Mouse (Mus musculus): ENCODE measurements around the gene Invs.
"Not testable (repeated sequence)": the region's sequence is repeated elsewhere in the genome, so short reads cannot be mapped to it uniquely, and the experiment has no call there.

Invs gene

DNA sequence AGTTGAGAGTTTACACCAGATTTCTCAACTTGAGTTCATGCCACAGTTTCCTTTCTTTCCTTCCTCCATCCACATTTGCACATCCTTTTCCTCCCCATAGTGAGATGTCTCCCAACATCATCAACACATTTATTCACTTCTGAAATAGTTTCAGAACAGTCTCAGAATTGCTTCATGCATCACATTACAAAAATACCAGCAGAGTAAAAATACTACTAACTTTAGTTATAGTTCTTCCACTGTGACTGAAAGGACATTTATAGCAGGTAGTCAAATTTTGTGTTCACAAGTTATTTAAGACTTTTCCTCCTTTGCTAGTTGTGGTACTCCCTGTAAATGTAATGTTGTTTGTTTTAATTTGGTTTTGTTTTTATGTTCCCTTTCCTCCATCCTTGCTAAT, 47.6 kb downstream of the Invs start:
- DNase-seq (ENCODE audit: low read depth, low spot score) = no peak

DNA sequence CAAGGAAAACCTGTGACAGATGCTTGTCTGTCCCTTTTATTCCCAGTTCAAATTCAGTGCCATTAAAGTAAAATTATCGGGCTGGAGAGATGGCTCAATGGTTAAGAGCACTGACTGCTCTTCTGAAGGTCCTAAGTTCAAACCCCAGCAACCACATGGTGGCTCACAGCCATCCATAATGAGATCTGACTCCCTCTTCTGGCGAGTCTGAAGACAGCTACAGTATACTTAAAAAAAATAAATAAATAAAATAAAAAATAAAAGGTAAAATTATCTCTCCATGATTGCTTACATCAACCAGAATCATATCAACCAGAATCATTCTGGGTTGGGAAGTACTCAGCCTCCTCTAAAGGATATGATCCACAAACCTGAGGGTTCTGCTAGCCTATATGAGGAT, 48.5 kb downstream of the Invs start:
- DNase-seq (ENCODE audit: low read depth, low spot score) = no peak

DNA sequence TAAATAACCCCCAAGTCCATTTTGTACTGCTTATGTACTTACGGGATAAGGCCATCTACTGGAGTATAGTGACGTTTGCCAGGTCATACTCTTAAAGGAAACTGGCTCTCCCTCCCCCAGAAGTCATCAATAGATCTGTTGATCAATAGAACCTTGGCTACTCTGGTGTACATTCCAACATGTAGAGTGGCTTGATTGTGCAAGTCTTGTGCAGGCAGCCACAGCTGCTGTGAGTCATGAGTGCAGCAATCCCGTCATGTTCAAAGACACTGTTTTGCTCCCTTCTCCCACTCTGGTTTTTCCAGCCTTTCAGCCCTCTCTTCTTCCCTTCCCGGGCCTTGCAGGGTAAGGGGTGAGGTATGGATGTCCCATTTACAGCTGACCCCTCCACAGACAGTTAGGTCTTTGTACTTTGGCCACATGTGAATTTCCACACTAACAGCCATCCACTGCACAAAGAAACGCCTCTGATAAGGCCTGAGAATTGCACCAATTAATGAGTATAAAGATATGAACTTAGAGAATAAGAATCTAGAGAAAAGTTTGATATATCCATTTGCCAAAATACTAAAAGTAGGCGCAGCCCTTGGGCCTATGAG, 53.0 kb downstream of the Invs start:
- DNase-seq (ENCODE audit: low read depth, low spot score) = no peak

GRCm38 (mm10) chr4:48334927-48335763, 55.6 kb downstream of the Invs start:
- DNase-seq (ENCODE audit: low read depth, low spot score) = no peak

DNA sequence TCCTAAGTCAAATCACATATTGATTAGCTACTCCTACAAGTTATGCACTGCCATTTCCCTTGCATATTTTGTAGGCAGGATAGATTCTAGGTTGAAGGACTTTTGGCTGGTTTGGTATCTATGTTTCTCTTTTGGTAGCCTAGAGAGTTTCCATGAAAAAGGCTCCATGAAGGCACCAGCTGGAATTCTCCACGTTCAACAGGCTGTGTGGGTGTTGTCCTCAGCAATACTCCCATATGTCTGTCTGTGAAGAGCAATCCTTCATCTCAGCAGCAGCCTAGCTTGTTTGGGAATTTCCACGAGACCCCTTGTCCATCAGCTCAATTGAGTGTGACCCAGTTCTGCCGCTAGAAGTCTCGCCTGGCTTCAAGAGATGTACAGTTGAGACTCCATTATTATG, 63.1 kb downstream of the Invs start:
- no peak for DNase-seq (ENCODE audit: low read depth, low spot score)

GRCm38 (mm10) chr4:48362367-48362766, 82.8 kb downstream of the Invs start:
- DNase-seq (ENCODE audit: low read depth, low spot score) = no peak

GRCm38 (mm10) chr4:48371037-48371436, 91.5 kb downstream of the Invs start:
- DNase-seq (ENCODE audit: low read depth, low spot score) = no peak

GRCm38 (mm10) chr4:48380940-48381339, 101.4 kb downstream of the Invs start:
- DNase-seq (ENCODE audit: low read depth, low spot score) = peak; percentile 79

- DNase-seq (ENCODE audit: low read depth, low spot score) = no peak
Observed at GRCm38 (mm10) chr4:48382506-48382905, 102.9 kb downstream of the Invs start.

DNA sequence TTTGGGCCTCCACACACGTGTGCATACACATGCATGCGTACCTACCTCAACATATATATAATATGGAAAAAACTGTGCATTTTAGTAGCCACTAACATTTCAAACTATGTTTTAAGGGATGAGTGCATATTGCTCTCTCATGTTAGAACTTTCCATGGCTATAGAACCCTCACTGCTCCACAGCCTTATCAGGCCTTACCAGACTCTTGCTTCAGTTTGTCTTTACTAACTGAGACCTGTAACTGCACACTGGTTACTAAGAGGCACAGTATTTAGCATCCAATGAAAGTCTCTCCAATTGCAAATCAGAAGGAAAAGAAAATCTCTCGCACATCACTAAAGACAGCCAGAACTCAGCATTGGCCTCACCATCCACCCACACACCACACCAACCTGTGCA, 117.4 kb downstream of the Invs start:
- DNase-seq (ENCODE audit: low read depth, low spot score) = no peak

- DNase-seq (ENCODE audit: low read depth, low spot score) = no peak
Observed at GRCm38 (mm10) chr4:48403066-48403640, 123.6 kb downstream of the Invs start.

GRCm38 (mm10) chr4:48405724-48406491, 126.3 kb downstream of the Invs start:
- not testable (repeated sequence) for DNase-seq (ENCODE audit: low read depth, low spot score)

DNA sequence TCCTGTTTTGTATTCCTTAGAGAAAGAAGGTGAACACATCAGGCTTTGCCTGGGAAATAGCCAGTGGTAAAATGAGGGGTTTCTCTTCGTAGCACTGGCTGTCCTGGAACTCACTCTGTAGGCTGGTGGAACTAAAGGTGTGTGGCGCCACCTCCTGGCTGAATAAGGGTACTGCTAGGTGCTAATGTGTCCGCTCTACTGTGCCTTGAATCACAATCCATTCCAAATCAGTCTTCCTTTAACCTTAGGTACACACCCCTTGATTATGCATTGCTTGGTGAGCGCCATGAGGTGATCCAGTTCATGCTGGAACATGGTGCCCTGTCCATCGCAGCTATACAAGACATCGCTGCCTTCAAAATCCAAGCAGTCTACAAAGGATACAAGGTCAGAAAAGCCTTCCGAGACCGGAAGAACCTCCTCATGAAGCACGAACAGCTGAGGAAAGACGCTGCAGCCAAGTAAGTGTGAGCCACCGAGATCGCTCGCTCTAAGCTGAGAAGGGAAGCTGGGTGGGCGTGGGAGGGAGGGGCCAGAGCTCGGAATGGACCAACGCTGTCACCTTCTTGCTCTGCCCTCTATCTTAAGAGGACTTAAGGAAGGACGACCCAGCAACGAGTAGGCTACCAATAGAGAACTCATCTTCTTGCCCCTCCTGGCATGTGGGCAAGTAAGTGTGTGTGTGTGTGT, 127.9 kb downstream of the Invs start:
- DNase-seq (ENCODE audit: low read depth, low spot score) = no peak

- DNase-seq (ENCODE audit: low read depth, low spot score) = no peak
Observed at GRCm38 (mm10) chr4:48413473-48413872, 133.9 kb downstream of the Invs start.

GRCm38 (mm10) chr4:48415838-48416335, 136.3 kb downstream of the Invs start:
- no peak for DNase-seq (ENCODE audit: low read depth, low spot score)

- no peak for DNase-seq (ENCODE audit: low read depth, low spot score)
Observed at GRCm38 (mm10) chr4:48418831-48419468, 139.4 kb downstream of the Invs start.

DNA sequence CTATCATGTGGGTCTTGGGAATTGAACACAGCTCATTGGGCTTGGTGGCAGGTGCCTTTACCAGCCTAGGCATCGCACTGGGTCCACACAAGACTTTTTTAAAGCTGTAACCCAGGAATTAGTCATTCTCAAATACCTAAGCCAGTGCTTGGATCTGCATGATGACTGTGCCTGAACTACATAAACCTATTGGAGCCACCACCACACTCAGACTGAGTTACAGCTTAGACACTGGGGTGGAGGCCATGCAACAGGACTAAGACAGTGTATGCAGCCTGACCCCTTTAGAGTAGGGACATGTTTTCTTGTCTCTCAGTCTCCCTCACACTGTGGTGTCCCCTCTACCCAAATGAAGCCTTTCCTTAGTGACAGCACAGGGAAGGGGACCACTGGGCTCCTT, 143.1 kb downstream of the Invs start:
- DNase-seq (ENCODE audit: low read depth, low spot score) = no peak

- no peak for DNase-seq (ENCODE audit: low read depth, low spot score)
Observed at GRCm38 (mm10) chr4:48423738-48424137, 144.2 kb downstream of the Invs start.

GRCm38 (mm10) chr4:48427413-48427812, 147.9 kb downstream of the Invs start:
- no peak for DNase-seq (ENCODE audit: low read depth, low spot score)

- no peak for DNase-seq (ENCODE audit: low read depth, low spot score)
Observed at GRCm38 (mm10) chr4:48428054-48428453, 148.5 kb downstream of the Invs start.
